In the genomic region with DNA sequence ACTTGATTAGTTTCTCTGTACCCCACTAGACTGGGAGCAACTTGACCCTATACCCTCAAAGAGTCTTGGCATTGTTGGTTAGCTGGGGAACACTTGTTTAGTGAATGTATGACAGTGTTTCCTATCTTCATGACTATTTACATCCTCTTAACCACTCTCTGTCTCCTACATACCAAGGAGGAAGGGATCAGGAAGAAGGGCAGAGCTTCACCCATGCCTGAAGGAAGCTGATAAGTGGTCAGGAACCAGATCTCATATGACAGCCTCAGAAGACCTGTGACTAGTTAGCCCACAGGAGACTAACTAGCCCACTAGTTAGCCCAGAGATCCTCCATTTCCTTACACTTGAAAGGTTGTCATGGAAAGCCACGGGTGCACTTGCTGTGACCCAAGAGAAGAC, we compare ENCODE assay signal across 28 mouse cellular contexts.
DNase-seq lines count a peak whose midpoint lies in the region; ATAC-seq and TF ChIP-seq lines count a peak whose summit lies in the region.
"Had no signal": no experiment of that assay in that cellular context is flagged by ENCODE, and none has a peak within 500 bp of the region (broad histone marks: within the 10 kb centered on the region; RNA-seq: fewer than 3 reads in every experiment).

No protein-coding gene starts in this region.

- no peaks in the 10 kb centered on the region for H3K36me3 ChIP-seq in heart, embryonic 11.5 days (ENCODE audit: control insufficient read depth, insufficient read depth, low read length)
- H3K36me3 ChIP-seq in liver, embryonic 14.5 days (replicated peaks; ENCODE audit: control insufficient read depth, insufficient read depth, low read depth): no peaks in the 10 kb centered on the region
- no peaks in the 10 kb centered on the region for H3K36me3 ChIP-seq in liver, postnatal 0 days (replicated peaks; ENCODE audit: insufficient read depth, low read length)
- H3K36me3 ChIP-seq in limb, embryonic 10.5 days: no peaks in the 10 kb centered on the region
- H3K36me3 ChIP-seq: embryonic facial prominence, embryonic 12.5 days; embryonic facial prominence, embryonic 15.5 days; G1E; heart, embryonic 13.5 days had no signal

- peak; percentile 48; the same call in 1 of the 2 replicates for TF ChIP-seq EP300 in liver, embryonic 14.5 days (IDR thresholded peaks at IDR 0.05; ENCODE audit: low read depth)
- TF ChIP-seq EP300 in liver, postnatal 0 days (IDR thresholded peaks at IDR 0.05; ENCODE audit: low read depth): no peak

- DNase-seq in heart, adult 11 months: peak; percentile 19
- DNase-seq in liver, embryonic 14.5 days (ENCODE audit: low read depth in 3 of 3, low spot score in 3 of 3): peak in 2 of 3 experiments; percentile 19 to 33
- DNase-seq in liver, postnatal 0 days: no peak
- no peak for DNase-seq in layer of hippocampus, postnatal 36 days
- no peak for DNase-seq in limb, embryonic 10.5 days (ENCODE audit: low spot score)
- DNase-seq in thymus, postnatal 25 days: no peak
- DNase-seq: adrenal gland, postnatal 10 days; adrenal gland, postnatal 36 days; B cell, adult 2 months; cerebellum, adult 11 months; cerebellum, adult 2 months; cerebellum, adult 9-11 months; cerebellum, postnatal 25 days; forebrain, postnatal 0 days; gastrocnemius, adult 2 months; gastrocnemius, postnatal 14 days; heart, adult 18-20 months; heart, postnatal 14 days; heart, postnatal 4 days had no signal

- H3K4me3 ChIP-seq in heart, embryonic 11.5 days (ENCODE audit: low read depth, low read length): no peak overlapping the region
- H3K4me3 ChIP-seq in liver, embryonic 14.5 days (ENCODE audit: insufficient read depth in 1 of 2, low read depth in 2 of 2, low read length in 2 of 2): no peak overlapping the region
- H3K4me3 ChIP-seq in liver, postnatal 0 days (ENCODE audit: low read depth, low read length): no peak overlapping the region
- no peak overlapping the region for H3K4me3 ChIP-seq in limb, embryonic 10.5 days
- H3K4me3 ChIP-seq: embryonic facial prominence, embryonic 12.5 days; embryonic facial prominence, embryonic 15.5 days; gastrocnemius, adult 2 months; heart, embryonic 13.5 days had no signal

- H3K9me3 ChIP-seq in heart, embryonic 11.5 days (replicated peaks; ENCODE audit: control insufficient read depth, low read length): no peaks in the 10 kb centered on the region
- H3K9me3 ChIP-seq in liver, embryonic 14.5 days (ENCODE audit: control insufficient read depth, low read length): no peaks in the 10 kb centered on the region
- no peaks in the 10 kb centered on the region for H3K9me3 ChIP-seq in liver, postnatal 0 days (ENCODE audit: low read length)
- no peaks in the 10 kb centered on the region for H3K9me3 ChIP-seq in limb, embryonic 10.5 days (replicated peaks)
- H3K9me3 ChIP-seq: embryonic facial prominence, embryonic 12.5 days; embryonic facial prominence, embryonic 15.5 days; heart, embryonic 13.5 days had no signal

- ATAC-seq in heart, embryonic 11.5 days (replicated peaks; ENCODE audit: insufficient number of reproducible peaks, low FRiP score, low TSS enrichment): no peak
- ATAC-seq in common myeloid progenitor, adult 5-6 weeks (replicated peaks; ENCODE audit: low read depth, poor library complexity, severe bottlenecking): peak; percentile 86
- peak; percentile 72 for ATAC-seq in liver, embryonic 14.5 days (ENCODE audit: insufficient read depth)
- ATAC-seq in liver, postnatal 0 days: peak; percentile 25; the same call in 1 of the 2 replicates
- ATAC-seq: forebrain, postnatal 0 days; hindbrain, postnatal 0 days; Patski had no signal

- no peak overlapping the region for H3K9ac ChIP-seq in heart, embryonic 11.5 days (ENCODE audit: low read depth, low read length)
- no peak overlapping the region for H3K9ac ChIP-seq in liver, embryonic 14.5 days (replicated peaks)
- H3K9ac ChIP-seq in liver, postnatal 0 days (replicated peaks): no peak overlapping the region
- H3K9ac ChIP-seq: embryonic facial prominence, embryonic 12.5 days; embryonic facial prominence, embryonic 15.5 days; forebrain, postnatal 0 days; heart, embryonic 13.5 days; hindbrain, embryonic 14.5 days had no signal

- H3K27ac ChIP-seq in heart, embryonic 11.5 days (ENCODE audit: low read depth, low read length): no peak overlapping the region
- H3K27ac ChIP-seq in liver, embryonic 14.5 days: no peak overlapping the region
- H3K27ac ChIP-seq in liver, postnatal 0 days (ENCODE audit: low read depth): no peak overlapping the region
- H3K27ac ChIP-seq in limb, embryonic 10.5 days: no peak overlapping the region
- H3K27ac ChIP-seq: embryonic facial prominence, embryonic 12.5 days; embryonic facial prominence, embryonic 15.5 days; gastrocnemius, adult 2 months; heart, embryonic 13.5 days; hindbrain, embryonic 14.5 days; hindbrain, postnatal 0 days had no signal

- H3K4me1 ChIP-seq in heart, embryonic 11.5 days (ENCODE audit: control insufficient read depth, insufficient read depth, low read length): 0 out of 2 replicates have a peak, but pooled peaks cover 5% of the 10 kb centered on the region
- H3K4me1 ChIP-seq in liver, embryonic 14.5 days (replicated peaks; ENCODE audit: control insufficient read depth in 2 of 2, insufficient read depth in 2 of 2, low read length in 1 of 2): peaks cover 16 to 19% of the 10 kb centered on the region in 2 experiments
- H3K4me1 ChIP-seq in liver, postnatal 0 days (ENCODE audit: insufficient read depth): no peaks in the 10 kb centered on the region
- H3K4me1 ChIP-seq in limb, embryonic 10.5 days: no peaks in the 10 kb centered on the region
- H3K4me1 ChIP-seq: embryonic facial prominence, embryonic 12.5 days; embryonic facial prominence, embryonic 15.5 days had no signal

- TF ChIP-seq CTCF in liver, embryonic 14.5 days (IDR thresholded peaks at IDR 0.05; ENCODE audit: low read depth): no peak
- TF ChIP-seq CTCF in liver, postnatal 0 days (IDR thresholded peaks at IDR 0.05; ENCODE audit: low read depth): no peak

- 72% methylated on average over 1 of the region's 1 CpGs for WGBS in heart, embryonic 11.5 days (ENCODE audit: insufficient replicate concordance)
- 23% methylated on average over 1 of the region's 1 CpGs for WGBS in liver, embryonic 14.5 days (ENCODE audit: insufficient replicate concordance)
- WGBS in liver, postnatal 0 days (ENCODE audit: insufficient replicate concordance): 42% methylated on average over 1 of the region's 1 CpGs
- WGBS in limb, embryonic 10.5 days: 81% methylated on average over 1 of the region's 1 CpGs

- no peaks in the 10 kb centered on the region for H3K27me3 ChIP-seq in heart, embryonic 11.5 days (ENCODE audit: control insufficient read depth, insufficient read depth, low read length)
- no peaks in the 10 kb centered on the region for H3K27me3 ChIP-seq in liver, embryonic 14.5 days (ENCODE audit: control insufficient read depth, insufficient read depth, low read length)
- no peaks in the 10 kb centered on the region for H3K27me3 ChIP-seq in liver, postnatal 0 days (ENCODE audit: insufficient read depth, low read length)
- no peaks in the 10 kb centered on the region for H3K27me3 ChIP-seq in limb, embryonic 10.5 days (ENCODE audit: low read depth, poor library complexity, severe bottlenecking)
- H3K27me3 ChIP-seq: embryonic facial prominence, embryonic 12.5 days; embryonic facial prominence, embryonic 15.5 days; heart, embryonic 13.5 days; Patski had no signal

- no peak overlapping the region for H3K4me2 ChIP-seq in heart, embryonic 11.5 days
- peak overlapping the region; percentile 15; the same call in 1 of the 2 replicates for H3K4me2 ChIP-seq in liver, embryonic 14.5 days (ENCODE audit: low read depth)
- no peak overlapping the region for H3K4me2 ChIP-seq in liver, postnatal 0 days (ENCODE audit: low read depth, low read length)
- H3K4me2 ChIP-seq: embryonic facial prominence, embryonic 12.5 days; embryonic facial prominence, embryonic 15.5 days; heart, embryonic 13.5 days; hindbrain, embryonic 14.5 days had no signal

Comparison
In these comparisons a context has a peak if more than half of its experiments do, and no peak if none do; other contexts are left out.
1. DNase-seq: peak in heart, adult 11 months (single experiment) and liver, embryonic 14.5 days (2 of 3); none in liver, postnatal 0 days (single experiment), layer of hippocampus, postnatal 36 days (0 of 2), limb, embryonic 10.5 days (single experiment) and thymus, postnatal 25 days (single experiment).